Mouse (Mus musculus) cerebellum, adult 2 months (tissue): ENCODE results near the gene Nfic.

ENCODE experiments used
- CTCF ChIP-seq: fragments of 200-500 bp; IDR thresholded peaks from 2 replicates; pipeline ENCODE4 v1.5.1; 2011; ENCODE audit warnings: low read depth, mild to moderate bottlenecking, control low read depth, low read length, moderate library complexity, borderline replicate concordance; ENCODE audit not compliant: insufficient read depth
- POLR2A ChIP-seq: fragments of 200-500 bp; IDR thresholded peaks from 2 replicates; pipeline ENCODE4 v1.6.1; 2011; ENCODE audit warnings: low read length, control low read depth, borderline replicate concordance; ENCODE audit not compliant: insufficient read depth

GRCm38 (mm10) chr10:81502658-81503057 lies 47.2 kb upstream of the Nfic start:
- TF ChIP-seq CTCF (peak; percentile 98), POLR2A (0 out of 2 replicates have a peak, but pooled peaks have one; percentile 26)
